Mouse (Mus musculus) neural tube, embryonic 11.5 days (tissue): ENCODE data around the gene Prr15. TPM values are rescaled to one million over a fixed set of nuclear protein-coding genes. Genes with fewer than 3 reads are reported as not detected.

Source experiments
- polyA plus RNA-seq: library from polyadenylated mRNA; unstranded; fragments of >200 nt; fragmentation: Nextera tagmentation; extraction: Ambion mirVana; gene quantifications from 2 replicates; pipeline ENCODE4 v1.2.1, GENCODE M21; 2014

Prr15 gene
- polyA plus RNA-seq, 1 experiment from 2014 or later = 0.88 TPM

Other genes starting within 250 kb of the Prr15 start
- 0.34 and 0.80 TPM in 2 replicates for gene Wipf3, start 103.8 kb downstream of the Prr15 start, polyA plus RNA-seq
- 59.2 and 66.7 TPM in 2 replicates for gene Scrn1, start 240.7 kb downstream of the Prr15 start, polyA plus RNA-seq